Comparison of ENCODE assay signal across 8 mouse cellular contexts in the genomic region with DNA sequence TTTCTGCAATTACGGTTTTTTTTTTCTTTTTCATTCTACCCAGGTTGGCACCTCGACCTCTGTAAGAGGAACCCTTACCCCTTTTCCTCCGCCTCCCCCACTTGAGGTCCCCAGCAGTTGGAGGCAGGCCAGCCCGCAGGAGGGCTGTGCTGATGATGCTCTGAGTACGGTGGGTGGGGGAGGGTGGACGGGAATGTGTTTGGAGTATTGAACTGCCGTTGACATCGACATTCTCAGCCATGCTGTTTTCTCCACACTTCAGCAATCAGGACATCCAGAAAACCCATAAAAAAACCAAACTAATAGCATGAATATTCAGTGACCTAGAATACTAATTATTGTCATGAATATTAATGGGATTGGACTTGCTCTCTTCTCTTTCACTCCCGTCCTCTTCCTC.
A peak's percentile ranks its signal among the peaks of the same experiment; 100 is the strongest.
DNase-seq lines count a peak whose midpoint lies in the region; ATAC-seq lines count a peak whose summit lies in the region.

No protein-coding gene starts in this region.

- no peak for DNase-seq in heart, embryonic 10.5 days (ENCODE audit: low spot score)
- no peak for DNase-seq in heart, postnatal 36 days
- DNase-seq in ZHBTc4 (ENCODE audit: low read depth, low spot score) = peak; percentile 16
- DNase-seq in hindbrain, embryonic 11.5 days (ENCODE audit: low spot score) = peak; percentile 61
- no peak for DNase-seq in limb, embryonic 10.5 days (ENCODE audit: low spot score)
- no peak for DNase-seq in B cell, adult 2 months
- no peak for DNase-seq in gastrocnemius, postnatal 25 days
- no peak for DNase-seq in thymus, postnatal 0 days (ENCODE audit: low spot score)

- WGBS in heart, embryonic 10.5 days = 7% methylated on average over 9 of the region's 9 CpGs
- 7% methylated on average over 9 of the region's 9 CpGs for WGBS in hindbrain, embryonic 11.5 days
- 8% methylated on average over 9 of the region's 9 CpGs for WGBS in limb, embryonic 10.5 days

- H3K4me1 ChIP-seq in heart, embryonic 10.5 days = peaks cover 17% of the 10 kb centered on the region
- H3K4me1 ChIP-seq in hindbrain, embryonic 11.5 days (replicated peaks; ENCODE audit: control insufficient read depth, insufficient read depth, low read length) = peaks cover 10% of the 10 kb centered on the region
- peaks cover 23% of the 10 kb centered on the region for H3K4me1 ChIP-seq in limb, embryonic 10.5 days

- peak overlapping the region; percentile 22; the same call in 1 of the 2 replicates for H3K4me2 ChIP-seq in hindbrain, embryonic 11.5 days (replicated peaks; ENCODE audit: low read depth, low read length)

- no peaks in the 10 kb centered on the region; the same call in 1 of the 2 replicates for H3K36me3 ChIP-seq in heart, embryonic 10.5 days
- H3K36me3 ChIP-seq in hindbrain, embryonic 11.5 days (ENCODE audit: control insufficient read depth, insufficient read depth, low read length) = no peaks in the 10 kb centered on the region
- H3K36me3 ChIP-seq in limb, embryonic 10.5 days = peaks cover 8% of the 10 kb centered on the region; the same call in 1 of the 2 replicates

- ATAC-seq in hindbrain, embryonic 11.5 days (ENCODE audit: low FRiP score) = peak; percentile 87

- intact Hi-C loops in heart, postnatal 36 days (cut with DNase I) = no loop called here

- H3K9me3 ChIP-seq in heart, embryonic 10.5 days = no peaks in the 10 kb centered on the region
- no peaks in the 10 kb centered on the region for H3K9me3 ChIP-seq in hindbrain, embryonic 11.5 days (ENCODE audit: control insufficient read depth, low read length)
- H3K9me3 ChIP-seq in limb, embryonic 10.5 days (replicated peaks) = no peaks in the 10 kb centered on the region

- H3K27ac ChIP-seq in heart, embryonic 10.5 days = peak overlapping the region; percentile 47; the same call in 1 of the 2 replicates
- H3K27ac ChIP-seq in hindbrain, embryonic 11.5 days (ENCODE audit: low read depth, low read length) = peak overlapping the region; percentile 10; the same call in 1 of the 2 replicates
- H3K27ac ChIP-seq in limb, embryonic 10.5 days = peak overlapping the region; percentile 46; the same call in 1 of the 2 replicates

- H3K9ac ChIP-seq in hindbrain, embryonic 11.5 days (ENCODE audit: low read depth, low read length) = no peak overlapping the region

- 0 out of 2 replicates have a peak, but pooled peaks cover 4% of the 10 kb centered on the region for H3K27me3 ChIP-seq in heart, embryonic 10.5 days (ENCODE audit: insufficient read depth, poor library complexity, severe bottlenecking)
- H3K27me3 ChIP-seq in hindbrain, embryonic 11.5 days (ENCODE audit: control insufficient read depth, insufficient read depth, low read length) = peaks cover 3% of the 10 kb centered on the region; the same call in 1 of the 2 replicates
- peaks cover 26% of the 10 kb centered on the region for H3K27me3 ChIP-seq in limb, embryonic 10.5 days (ENCODE audit: low read depth, poor library complexity, severe bottlenecking)

- H3K4me3 ChIP-seq in heart, embryonic 10.5 days = peak overlapping the region; percentile 46
- no peak overlapping the region for H3K4me3 ChIP-seq in hindbrain, embryonic 11.5 days (ENCODE audit: low read depth, low read length)
- peak overlapping the region; percentile 39 for H3K4me3 ChIP-seq in limb, embryonic 10.5 days

Comparison
In these comparisons a context has a peak if more than half of its experiments do, and no peak if none do; other contexts are left out.
1. DNase-seq: peak in ZHBTc4 (single experiment) and hindbrain, embryonic 11.5 days (single experiment); none in heart, embryonic 10.5 days (single experiment), heart, postnatal 36 days (0 of 2), limb, embryonic 10.5 days (single experiment), B cell, adult 2 months (0 of 2), gastrocnemius, postnatal 25 days (single experiment) and thymus, postnatal 0 days (single experiment).
2. Peak in every context shown above with its lines, with median percentiles within 50 percentile points of each other: H3K27ac ChIP-seq.